Mouse (Mus musculus) c-Kit-positive CD71-positive TER-119-negative erythroid progenitor cells, embryonic 14.5 days (primary cell): ENCODE results near the gene Fndc10.
"Not testable (repeated sequence)": the region's sequence is repeated elsewhere in the genome, so short reads cannot be mapped to it uniquely, and the experiment has no call there.

Experiments
- DNase-seq: peaks from one replicate; pipeline ENCODE4 v3.0.0-alpha.2; 2013; ENCODE audit warnings: low read depth

Fndc10 gene

GRCm38 (mm10) chr4:155694111-155694481 is at the start of gene Fndc10:
Gene Fndc10, plus strand, starts transcription at chr4:155694342.
- no peak for DNase-seq

- DNase-seq = not testable (repeated sequence)
Measured at GRCm38 (mm10) chr4:155645308-155645707, 48.8 kb upstream of the Fndc10 start, which contains the start of gene Gm10563. Gene Gm10563, minus strand, starts transcription at chr4:155645408.

GRCm38 (mm10) chr4:155645721-155646120 is 48.4 kb upstream of the Fndc10 start:
- no peak for DNase-seq

GRCm38 (mm10) chr4:155649355-155649754 is 44.8 kb upstream of the Fndc10 start:
- DNase-seq = no peak

GRCm38 (mm10) chr4:155651553-155652269 is 42.4 kb upstream of the Fndc10 start:
- DNase-seq = no peak

GRCm38 (mm10) chr4:155652283-155653085 is 41.7 kb upstream of the Fndc10 start:
- DNase-seq = no peak

- DNase-seq = no peak
Measured at GRCm38 (mm10) chr4:155653086-155653450, 41.1 kb upstream of the Fndc10 start, which contains the start of gene Mmp23. Gene Mmp23, minus strand, starts transcription at chr4:155653384.

GRCm38 (mm10) chr4:155653451-155654182 is 40.5 kb upstream of the Fndc10 start:
- no peak for DNase-seq

GRCm38 (mm10) chr4:155654183-155654455 is 40.0 kb upstream of the Fndc10 start:
- DNase-seq = no peak

- no peak for DNase-seq
Measured at GRCm38 (mm10) chr4:155654456-155655298, 39.5 kb upstream of the Fndc10 start.

GRCm38 (mm10) chr4:155656214-155656751 is 37.9 kb upstream of the Fndc10 start:
- DNase-seq = no peak

GRCm38 (mm10) chr4:155658961-155659360 is 35.2 kb upstream of the Fndc10 start:
- DNase-seq = no peak

- no peak for DNase-seq
Measured at GRCm38 (mm10) chr4:155660641-155661040, 33.5 kb upstream of the Fndc10 start.

GRCm38 (mm10) chr4:155666903-155667302 is 27.2 kb upstream of the Fndc10 start:
- DNase-seq = no peak

GRCm38 (mm10) chr4:155668689-155669597 is 25.2 kb upstream of the Fndc10 start, which contains the start of gene Mib2:
Gene Mib2, minus strand, starts transcription at chr4:155669198.
- DNase-seq = peak; percentile 94

- no peak for DNase-seq
Measured at GRCm38 (mm10) chr4:155669598-155670075, 24.5 kb upstream of the Fndc10 start.

- not testable (repeated sequence) for DNase-seq
Measured at GRCm38 (mm10) chr4:155670236-155670635, 23.9 kb upstream of the Fndc10 start.

- DNase-seq = no peak
Measured at GRCm38 (mm10) chr4:155672082-155672481, 22.1 kb upstream of the Fndc10 start.

GRCm38 (mm10) chr4:155675991-155676390 is 18.2 kb upstream of the Fndc10 start:
- DNase-seq = no peak

GRCm38 (mm10) chr4:155683670-155684277 is 10.4 kb upstream of the Fndc10 start:
- DNase-seq = not testable (repeated sequence)
